8 mouse cellular contexts compared by ENCODE assay signal in the genomic region with DNA sequence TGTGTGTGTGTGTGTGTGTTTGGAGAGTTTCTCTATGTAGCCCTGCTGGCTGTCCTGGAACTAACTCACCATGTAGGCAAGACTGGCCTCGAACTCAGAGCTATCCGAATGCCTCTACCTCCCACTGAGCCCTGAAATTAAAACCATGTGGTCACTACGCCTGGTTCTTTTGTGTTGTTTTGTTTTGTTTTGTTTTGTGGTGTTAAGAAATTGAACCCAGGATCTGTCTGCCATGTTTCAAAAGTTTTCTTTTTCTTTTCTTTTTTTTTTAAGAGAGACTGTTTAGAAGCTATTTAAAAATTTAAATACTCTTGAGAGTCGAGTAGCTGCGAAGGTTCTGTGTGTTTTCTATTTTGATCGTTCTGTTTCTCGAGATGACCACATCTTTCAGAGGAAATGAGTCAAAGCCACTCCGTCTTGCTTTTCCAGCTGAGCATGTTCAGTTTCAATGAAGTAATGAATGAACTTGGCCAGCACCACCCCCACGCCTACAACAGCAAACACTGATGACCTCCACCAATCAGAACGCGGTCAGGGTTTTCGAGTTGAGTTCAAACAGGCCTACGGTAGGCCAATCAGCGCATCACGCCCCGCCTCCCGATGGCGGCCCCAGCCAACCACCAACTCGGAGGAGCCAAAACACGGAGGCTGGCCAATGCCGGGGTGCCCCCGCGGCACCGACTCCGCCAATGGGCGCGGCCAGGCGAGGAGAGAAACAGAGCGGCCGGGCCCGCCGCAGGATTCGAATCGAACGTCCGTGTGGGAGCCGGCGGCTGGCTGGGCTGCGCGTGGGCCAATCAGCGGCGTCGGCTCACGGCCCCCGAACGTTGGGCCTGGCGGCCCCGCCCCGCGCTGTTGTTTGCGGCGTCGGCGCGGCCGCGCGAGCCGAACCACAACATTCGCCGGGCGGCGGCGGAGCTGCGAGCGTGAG. TPM values are rescaled to one million over a fixed set of nuclear protein-coding genes. Genes with fewer than 3 reads are reported as not detected.
DNase-seq lines count a peak whose midpoint lies in the region; ATAC-seq lines count a peak whose summit lies in the region.

A gene (plus strand): TSS at position 739 of the 931 bp plus-strand sequence.

- peak within 1 kb of the TSS; percentile 76 for H3K4me2 ChIP-seq in heart, embryonic 14.5 days (ENCODE audit: low read length)
- H3K4me2 ChIP-seq in liver, embryonic 13.5 days = peak within 1 kb of the TSS; percentile 76
- H3K4me2 ChIP-seq in stomach, embryonic 16.5 days (ENCODE audit: low read depth, low read length) = peak within 1 kb of the TSS; percentile 71

- DNase-seq in c-Kit-negative CD71-positive TER-119-positive erythroid progenitor cells, embryonic 14.5 days (ENCODE audit: low read depth, low spot score) = peak; percentile 99
- peak; percentile 100 for DNase-seq in fibroblast of lung, adult 2 months (ENCODE audit: low read depth)
- peak; percentile 100 for DNase-seq in kidney, postnatal 14 days
- peak; percentile 100 for DNase-seq in liver, embryonic 13.5 days
- peak; percentile 99 for DNase-seq in neural tube, embryonic 10.5 days (ENCODE audit: extremely low spot score, low spot score)

- peak; percentile 89 for ATAC-seq in CD4-positive, CD25-positive, alpha-beta regulatory T cell, adult 4 months
- ATAC-seq in heart, embryonic 14.5 days (ENCODE audit: insufficient number of reproducible peaks, insufficient read depth, low FRiP score, low read depth) = peak; percentile 95
- ATAC-seq in liver, embryonic 13.5 days (ENCODE audit: low read depth) = peak; percentile 94
- ATAC-seq in stomach, embryonic 16.5 days (ENCODE audit: insufficient read depth, low FRiP score) = peak; percentile 95

- peak within 1 kb of the TSS; percentile 74 to 92 for H3K27ac ChIP-seq in heart, embryonic 14.5 days (replicated peaks in 1 of 2; ENCODE audit: control insufficient read depth in 1 of 2, insufficient read depth in 1 of 2, low read depth in 2 of 2, low read length in 2 of 2)
- peak within 1 kb of the TSS; percentile 94 for H3K27ac ChIP-seq in liver, embryonic 13.5 days
- peak within 1 kb of the TSS; percentile 97 for H3K27ac ChIP-seq in stomach, embryonic 16.5 days (ENCODE audit: low read length)

- H3K9ac ChIP-seq in heart, embryonic 14.5 days (ENCODE audit: low read length) = peak within 1 kb of the TSS; percentile 93
- peak within 1 kb of the TSS; percentile 95 for H3K9ac ChIP-seq in liver, embryonic 13.5 days
- H3K9ac ChIP-seq in stomach, embryonic 16.5 days (ENCODE audit: low read length) = peak within 1 kb of the TSS; percentile 94

- H3K4me3 ChIP-seq in heart, embryonic 14.5 days (ENCODE audit: control insufficient read depth in 1 of 2, insufficient read depth in 1 of 2, low read depth in 1 of 2, low read length in 2 of 2) = peak within 1 kb of the TSS; percentile 90 to 96
- H3K4me3 ChIP-seq in liver, embryonic 13.5 days (replicated peaks) = peak within 1 kb of the TSS; percentile 89
- peak within 1 kb of the TSS; percentile 82 for H3K4me3 ChIP-seq in stomach, embryonic 16.5 days (replicated peaks; ENCODE audit: low read length)

- peaks cover 23% of the 10 kb centered on the region for H3K36me3 ChIP-seq in heart, embryonic 14.5 days (ENCODE audit: control insufficient read depth, insufficient read depth, low read length)
- peaks cover 29% of the 10 kb centered on the region for H3K36me3 ChIP-seq in liver, embryonic 13.5 days
- no peaks in the 10 kb centered on the region for H3K36me3 ChIP-seq in stomach, embryonic 16.5 days (ENCODE audit: control insufficient read depth, insufficient read depth, low read length)

- H3K9me3 ChIP-seq in heart, embryonic 14.5 days (ENCODE audit: control insufficient read depth, low read length) = no peaks in the 10 kb centered on the region
- H3K9me3 ChIP-seq in liver, embryonic 13.5 days (replicated peaks) = no peaks in the 10 kb centered on the region
- no peaks in the 10 kb centered on the region for H3K9me3 ChIP-seq in stomach, embryonic 16.5 days (replicated peaks; ENCODE audit: control insufficient read depth, low read length)

- 1% methylated on average over 66 of the region's 66 CpGs for WGBS in heart, embryonic 14.5 days
- 3% methylated on average over 66 of the region's 66 CpGs for WGBS in liver, embryonic 13.5 days (ENCODE audit: insufficient replicate concordance)
- WGBS in stomach, embryonic 16.5 days = 2% methylated on average over 64 of the region's 66 CpGs

- no peaks in the 10 kb centered on the region for H3K27me3 ChIP-seq in heart, embryonic 14.5 days (ENCODE audit: control insufficient read depth, insufficient read depth, low read length)
- no peaks in the 10 kb centered on the region for H3K27me3 ChIP-seq in liver, embryonic 13.5 days
- H3K27me3 ChIP-seq in stomach, embryonic 16.5 days (ENCODE audit: control insufficient read depth, insufficient read depth, low read length) = no peaks in the 10 kb centered on the region

- peaks cover 29 to 43% of the 10 kb centered on the region in 2 experiments for H3K4me1 ChIP-seq in heart, embryonic 14.5 days (ENCODE audit: control insufficient read depth in 2 of 2, insufficient read depth in 2 of 2, low read length in 2 of 2)
- peaks cover 76% of the 10 kb centered on the region for H3K4me1 ChIP-seq in liver, embryonic 13.5 days (replicated peaks)
- H3K4me1 ChIP-seq in stomach, embryonic 16.5 days (ENCODE audit: control insufficient read depth, insufficient read depth, low read length) = peaks cover 45% of the 10 kb centered on the region

RNA-seq across cellular contexts. Expression of the gene that starts here (rescaled TPM):
- polyA plus RNA-seq in CD4-positive, CD25-positive, alpha-beta regulatory T cell, adult 4 months (2017; shearing (Covaris generic)) = 10 to 100 TPM; 12.2 to 13.0 TPM
- 53.4 and 62.9 TPM in 2 replicates for polyA plus RNA-seq in heart, embryonic 14.5 days (2014; fragmentation: Nextera tagmentation; extraction: Ambion mirVana)
- polyA plus RNA-seq in liver, embryonic 13.5 days (2015; fragmentation: Nextera tagmentation; extraction: Ambion mirVana) = 28.2 and 33.0 TPM in 2 replicates
- polyA plus RNA-seq in stomach, embryonic 16.5 days (2015; fragmentation: Nextera tagmentation; extraction: Ambion mirVana) = 30.2 and 34.8 TPM in 2 replicates

Comparison
In these comparisons a context has a peak if more than half of its experiments do, and no peak if none do; other contexts are left out.
1. Peak in every context shown above with its lines: DNase-seq, ATAC-seq, H3K4me3 ChIP-seq and H3K27ac ChIP-seq.